Mouse (Mus musculus) adrenal gland, adult 18-20 months (tissue): ENCODE results near the gene Gimap5. TPM values are rescaled to one million over a fixed set of nuclear protein-coding genes. Genes with fewer than 3 reads are reported as not detected.

Experiments
- DNase-seq, 2 experiments: peaks; one replicate each; pipeline ENCODE4 v3.0.0; 2021 to 2022; ENCODE audit warnings: low spot score in 2 of 2
- long read RNA-seq, 2 experiments: library from polyadenylated mRNA; stranded (forward); transcript quantifications; one replicate each; pipeline ENCODE4 v2.0.0; 2021
- total RNA-seq, 2 experiments: library from RNA; stranded (reverse); gene quantifications; 1 replicate in 1 of 2; 2 replicates in 1 of 2; pipeline ENCODE4 v1.2.3; 2021

Gene Gimap5
- 10 to 100 TPM; 12.1 to 12.4 TPM for total RNA-seq
- long read RNA-seq, experiment 1, partial matches to known transcripts: 0 of 8 reads
- long read RNA-seq, experiment 1, other reads (novel, unspliced or antisense): 4 of 8 reads
- long read RNA-seq, experiment 2, partial matches to known transcripts: 0 of 14 reads
- long read RNA-seq, experiment 2, other reads (novel, unspliced or antisense): 12 of 14 reads

- peak; percentile 22 to 38 for DNase-seq
Measured at GRCm38 (mm10) chr6:48745959-48746889, at the start of gene Gimap5. TSS of gene Gimap5 (plus strand) at chr6:48746197.

DNA sequence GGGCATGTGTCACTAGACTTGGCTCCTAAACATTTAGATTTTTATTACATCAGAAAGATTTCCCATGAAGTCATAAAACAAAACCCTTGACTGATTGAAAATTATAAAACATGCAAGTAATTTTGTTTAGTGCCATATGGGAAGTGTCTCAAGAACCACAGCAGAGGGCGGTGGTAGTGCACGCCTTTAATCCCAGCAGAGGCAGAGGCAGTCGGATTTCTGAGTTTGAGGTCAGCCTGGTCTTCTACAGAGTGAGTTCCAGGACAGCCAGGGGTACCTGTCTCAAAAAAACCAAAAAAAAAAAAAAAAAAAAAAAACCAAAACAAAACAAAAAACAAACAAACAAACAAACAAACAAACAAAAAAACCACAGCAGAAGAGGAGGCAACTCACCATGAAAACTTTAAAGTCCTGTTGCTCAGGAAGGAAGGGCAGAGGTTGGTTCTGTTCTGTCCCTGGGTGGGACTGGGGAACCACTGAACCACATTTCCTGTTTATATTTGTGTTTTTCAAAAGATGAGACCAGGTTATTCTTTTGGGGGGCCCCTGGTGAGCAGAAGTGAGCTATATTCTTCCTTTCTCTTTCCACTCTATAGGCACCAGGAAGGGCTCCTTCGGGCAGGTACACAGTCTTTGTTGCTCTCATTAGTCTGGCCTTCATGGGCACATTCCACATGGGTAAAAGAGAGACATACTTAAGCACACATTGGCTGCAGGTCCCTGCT lies 49.0 kb upstream of the Gimap5 start:
- DNase-seq: no peak

DNA sequence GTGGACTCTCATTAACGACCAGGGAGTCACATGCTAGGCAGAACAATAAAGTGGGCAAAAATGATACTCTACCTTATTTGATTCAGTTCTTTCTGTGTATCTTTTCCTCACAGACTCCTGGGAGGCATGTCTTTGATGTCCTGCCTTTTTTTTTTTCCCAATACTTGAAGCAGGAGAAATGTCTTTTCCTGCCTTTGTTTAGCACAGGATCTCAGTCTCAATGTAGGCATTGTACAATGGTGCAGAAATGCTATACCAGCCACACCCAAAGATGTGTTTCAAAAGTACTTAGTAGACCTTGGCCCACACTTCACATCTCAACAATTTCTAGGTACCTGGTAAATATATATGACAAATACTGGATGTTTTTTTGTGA lies 48.5 kb upstream of the Gimap5 start:
- DNase-seq: no peak

DNA sequence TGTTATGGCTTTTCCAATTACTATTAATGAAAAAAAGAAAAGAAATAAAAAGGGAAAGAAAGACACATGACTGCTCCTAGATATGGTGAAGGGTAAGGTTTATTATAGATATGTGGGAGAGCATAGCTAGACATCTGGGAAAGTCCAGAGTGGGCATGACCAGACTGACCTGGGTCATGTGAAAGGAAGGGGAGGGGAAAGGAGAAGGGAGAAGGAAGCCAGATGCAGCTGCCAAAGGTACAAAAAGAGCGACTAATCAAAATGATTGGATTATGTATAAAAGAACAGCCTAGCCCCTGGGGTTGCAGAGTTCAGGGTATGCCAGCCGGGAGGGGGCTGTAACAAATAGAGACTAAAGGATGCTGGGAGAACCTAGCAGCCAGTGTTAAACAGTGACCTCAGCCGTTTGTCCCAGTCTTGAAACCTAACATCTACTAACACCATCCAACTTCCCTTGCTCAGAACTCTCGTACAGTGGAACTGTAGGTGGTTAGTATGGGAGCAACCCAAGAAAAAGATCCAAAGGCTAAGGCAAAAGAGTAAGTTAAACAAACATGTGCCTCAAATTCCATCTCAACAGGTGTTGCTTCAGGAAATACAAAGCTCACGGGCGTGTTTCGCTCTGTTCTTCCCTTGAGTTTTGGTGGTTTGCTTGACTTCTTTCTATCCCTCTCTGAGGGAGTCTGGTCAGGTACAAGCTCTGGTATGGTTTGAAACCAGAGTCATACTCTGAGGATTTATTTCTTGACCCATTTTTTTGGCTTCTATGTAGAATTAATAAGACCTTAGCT lies 47.7 kb upstream of the Gimap5 start:
- DNase-seq: no peak

GRCm38 (mm10) chr6:48698888-48699287 lies 47.1 kb upstream of the Gimap5 start:
- no peak for DNase-seq

DNA sequence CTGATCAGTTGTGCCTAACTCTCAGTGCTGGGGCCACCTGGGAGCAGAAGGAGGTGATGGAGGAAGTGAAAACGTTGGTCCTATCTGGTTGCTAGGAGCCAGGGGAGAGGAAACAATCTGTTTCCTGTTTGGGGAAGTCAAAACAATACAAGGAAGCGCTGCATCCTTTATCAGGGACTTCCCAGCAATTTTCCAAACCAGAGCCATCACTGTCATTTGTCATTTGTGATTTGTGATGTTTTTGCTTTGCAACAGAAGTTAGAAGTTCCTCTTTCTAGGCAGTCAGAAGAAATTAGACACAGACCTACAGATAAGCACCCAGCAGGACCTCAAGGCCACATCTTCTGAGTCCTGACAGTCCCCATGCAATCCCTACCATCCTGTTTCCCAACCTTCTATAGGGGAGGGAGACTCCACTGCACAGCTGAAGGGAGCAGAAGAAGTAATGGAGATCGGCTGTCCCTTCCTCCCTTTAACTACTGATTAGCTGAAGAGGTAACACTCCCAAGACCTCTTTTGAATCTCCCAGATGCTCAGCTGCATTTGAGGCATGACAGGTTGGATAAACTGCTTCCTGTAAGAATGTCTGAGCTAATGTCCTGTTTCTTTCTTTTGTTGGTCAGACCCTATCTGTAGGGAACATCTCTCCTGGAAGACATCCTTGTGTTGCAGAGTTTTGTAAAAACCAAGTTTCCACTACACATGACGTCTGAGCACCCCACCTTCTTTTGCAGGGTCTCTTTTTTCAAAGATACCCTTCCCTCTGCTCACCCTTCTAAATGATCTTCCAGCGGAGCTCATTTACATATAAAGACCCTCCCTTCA lies 45.5 kb upstream of the Gimap5 start:
- DNase-seq: no peak

DNA sequence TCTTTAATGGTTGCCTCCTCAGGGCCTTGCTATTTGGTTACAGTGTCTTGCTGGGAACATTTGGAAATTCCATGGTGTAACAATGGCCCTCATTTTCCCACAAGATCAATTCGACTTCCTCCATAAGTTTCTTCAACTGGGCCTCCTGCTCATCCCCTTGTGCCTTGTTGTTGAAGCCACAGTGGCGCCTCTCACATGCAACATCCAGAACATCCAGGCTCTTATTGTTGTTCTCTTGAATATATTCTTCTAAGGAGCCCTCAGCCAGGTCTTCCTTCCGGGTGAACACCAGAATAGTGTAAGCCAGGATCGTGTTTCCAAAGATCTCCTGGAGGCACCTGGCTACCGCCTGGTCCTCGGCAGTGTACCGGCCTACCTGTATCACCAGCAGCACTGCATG lies 43.9 kb upstream of the Gimap5 start:
- no peak for DNase-seq

DNA sequence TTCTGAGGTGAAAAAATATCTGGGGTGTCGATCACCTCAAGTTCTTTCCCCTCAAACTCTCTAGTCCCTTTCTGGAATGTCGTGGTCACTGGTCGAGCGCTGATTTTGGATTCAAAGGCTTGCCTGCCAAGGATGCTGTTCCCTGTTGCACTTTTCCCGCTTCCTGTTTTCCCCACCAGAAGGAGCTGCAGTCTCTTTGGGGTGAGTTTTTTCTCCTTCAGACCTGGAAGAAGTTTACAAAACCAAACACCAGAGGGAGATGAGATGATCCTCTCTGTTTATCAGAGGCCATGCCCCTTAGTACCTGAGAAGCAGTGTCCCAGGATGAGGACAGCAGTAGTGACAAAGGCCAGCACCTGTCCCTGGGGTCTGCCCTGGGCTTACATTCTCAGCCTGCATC lies 43.4 kb upstream of the Gimap5 start:
- no peak for DNase-seq

DNA sequence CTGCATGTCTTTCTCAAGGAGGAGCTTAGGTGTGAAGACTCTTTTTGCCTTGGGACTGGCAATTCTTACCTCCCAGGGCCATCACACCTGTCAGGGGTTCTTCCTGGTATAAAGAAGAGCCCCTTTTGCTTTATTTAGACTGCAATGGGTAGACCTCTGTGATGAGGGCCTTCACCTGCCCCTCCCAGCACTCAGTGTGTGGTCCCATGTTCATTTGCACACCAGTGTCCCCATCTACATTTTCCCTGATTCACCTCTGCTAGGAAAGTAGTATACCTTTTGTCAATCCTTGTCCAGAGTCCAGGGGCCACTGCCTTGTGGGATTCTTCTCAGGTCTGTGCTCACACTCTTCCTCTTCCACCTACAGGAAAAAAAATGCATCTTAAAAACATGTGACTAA lies 41.9 kb upstream of the Gimap5 start:
- DNase-seq: no peak

GRCm38 (mm10) chr6:48706130-48706529 lies 39.9 kb upstream of the Gimap5 start:
- DNase-seq: no peak

DNA sequence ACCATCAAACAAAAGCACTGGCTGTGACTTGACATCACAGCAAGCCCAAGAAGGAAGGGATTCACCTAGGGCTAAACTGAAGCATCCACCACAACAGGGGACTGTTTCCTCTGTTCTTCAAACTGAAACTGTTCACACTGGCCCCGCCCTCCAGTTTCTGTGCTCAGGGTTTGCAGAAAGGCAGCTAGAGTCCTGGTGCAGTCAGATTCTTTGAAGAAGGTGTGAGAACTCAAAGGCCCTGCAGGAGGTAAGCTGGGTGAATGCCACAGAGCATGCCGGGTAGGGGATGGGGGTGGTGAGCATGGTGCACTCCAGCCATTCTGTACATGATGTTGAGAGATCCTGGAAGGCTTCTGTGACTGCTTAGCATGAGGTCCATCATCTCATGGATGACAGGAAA lies 27.5 kb upstream of the Gimap5 start, which contains the start of the genes Gm28053 and Gimap7:
TSS of gene Gm28053 (plus strand) at position 153 of the 400 bp plus-strand sequence.
TSS of gene Gimap7 (plus strand) at position 167 of the 400 bp plus-strand sequence.
- DNase-seq: no peak

DNA sequence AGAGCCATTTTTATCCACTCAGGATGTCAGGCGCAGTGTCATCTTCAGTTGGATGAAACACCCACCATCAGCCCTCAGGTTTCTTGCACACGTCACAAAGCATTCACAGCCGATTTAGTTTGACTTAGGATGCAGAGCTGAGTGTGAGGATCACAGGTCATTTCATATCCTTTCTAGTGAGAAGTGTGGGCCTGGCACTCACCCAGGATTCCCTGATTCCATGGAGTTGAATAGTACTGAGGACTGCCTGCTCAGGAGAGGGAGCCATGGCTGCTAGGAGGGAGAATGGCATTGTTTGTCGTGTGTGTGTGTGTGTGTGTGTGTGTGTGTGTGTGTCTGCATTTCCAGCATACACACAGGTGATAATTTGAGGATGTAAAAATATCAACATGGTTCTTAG lies 25.7 kb upstream of the Gimap5 start:
- DNase-seq: no peak

GRCm38 (mm10) chr6:48723468-48723867 lies 22.5 kb upstream of the Gimap5 start:
- DNase-seq: no peak

- no peak for DNase-seq
Measured at GRCm38 (mm10) chr6:48725476-48725875, 20.5 kb upstream of the Gimap5 start.

DNA sequence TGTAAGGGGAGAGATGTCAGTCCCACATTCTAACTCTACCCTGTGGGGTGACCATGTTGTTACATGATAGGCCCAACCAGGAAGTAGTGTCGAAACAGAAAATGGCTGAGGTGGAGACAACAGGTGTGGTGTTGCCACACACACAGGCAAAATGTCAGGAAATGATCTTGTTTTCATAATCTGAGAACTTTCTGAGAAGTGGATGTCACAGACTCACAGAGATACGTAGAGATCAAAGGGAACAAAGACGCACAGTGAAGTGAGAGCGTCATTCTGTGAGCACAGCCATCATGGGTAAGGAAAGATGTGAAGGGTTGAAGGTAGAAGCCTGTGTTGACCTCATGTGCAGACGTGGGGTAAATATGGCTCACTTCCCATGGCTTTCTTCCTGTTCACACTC lies 18.2 kb upstream of the Gimap5 start:
- DNase-seq: no peak

DNA sequence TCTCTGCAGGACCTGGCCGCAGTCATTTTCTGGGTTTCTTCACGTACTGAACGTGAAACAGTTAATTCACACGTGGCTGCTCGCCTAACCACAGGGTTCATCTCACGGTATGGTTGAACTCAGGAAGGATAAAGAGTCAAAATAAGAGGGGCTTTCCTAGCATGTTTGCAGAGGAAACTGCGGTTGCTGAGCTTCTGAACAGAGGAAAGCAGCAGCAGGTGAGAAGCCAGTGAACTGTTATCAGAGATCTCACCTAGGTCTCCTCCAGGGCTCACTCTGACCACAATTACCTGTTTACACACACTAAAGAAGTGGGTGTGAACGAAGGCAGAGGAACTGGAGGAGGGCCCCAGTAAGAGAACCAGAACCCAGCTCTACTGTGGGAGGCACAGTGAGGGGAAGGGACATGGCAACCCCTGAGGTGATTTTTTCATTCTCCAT lies 13.1 kb upstream of the Gimap5 start:
- no peak for DNase-seq

GRCm38 (mm10) chr6:48733660-48734059 lies 12.3 kb upstream of the Gimap5 start:
- DNase-seq: no peak

DNA sequence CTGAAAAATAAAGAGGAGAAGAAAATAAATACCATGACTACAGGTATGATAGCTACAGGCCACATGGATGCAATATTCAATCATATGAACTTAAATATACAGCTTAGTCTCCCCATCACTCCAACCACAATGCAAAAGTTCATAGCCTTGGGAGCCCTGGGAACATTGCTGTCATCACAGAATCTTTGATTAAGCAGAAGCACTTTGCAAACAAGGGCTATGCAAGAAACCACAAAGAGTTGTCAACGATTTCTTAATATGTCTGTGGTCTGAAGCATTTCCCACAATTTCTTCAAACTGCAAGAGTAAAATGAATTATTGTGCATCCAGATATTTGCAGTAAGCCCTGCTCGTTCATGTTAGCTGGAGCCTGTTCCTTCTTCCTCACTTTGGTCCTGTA lies 8.9 kb upstream of the Gimap5 start:
- DNase-seq: no peak

GRCm38 (mm10) chr6:48737688-48738087 lies 8.3 kb upstream of the Gimap5 start:
- no peak for DNase-seq
